22 mouse cellular contexts compared by ENCODE assay signal in genomic region chr3:34072726-34073125, GRCm38 (mm10). TPM values are rescaled to one million over a fixed set of nuclear protein-coding genes. Genes with fewer than 3 reads are reported as not detected.
A peak's percentile ranks its signal among the peaks of the same experiment; 100 is the strongest.
DNase-seq lines count a peak whose midpoint lies in the region; ATAC-seq and TF ChIP-seq lines count a peak whose summit lies in the region.
"Had no signal": no experiment of that assay in that cellular context is flagged by ENCODE, and none has a peak within 500 bp of the region (broad histone marks: within the 10 kb centered on the region; RNA-seq: fewer than 3 reads in every experiment).

No protein-coding gene starts in this region.

- H3K4me2 ChIP-seq in kidney, embryonic 14.5 days (replicated peaks; ENCODE audit: low read depth, low read length) = no peak overlapping the region
- H3K4me2 ChIP-seq: embryonic facial prominence, embryonic 13.5 days; embryonic facial prominence, embryonic 15.5 days; forebrain, embryonic 12.5 days had no signal

- no peak overlapping the region for H3K9ac ChIP-seq in kidney, embryonic 14.5 days (ENCODE audit: low read depth, low read length)
- H3K9ac ChIP-seq: embryonic facial prominence, embryonic 13.5 days; embryonic facial prominence, embryonic 15.5 days; forebrain, embryonic 12.5 days had no signal

- TF ChIP-seq POLR2A in kidney, adult 2 months (IDR thresholded peaks at IDR 0.05; ENCODE audit: low read depth, low read length) = no peak

- H3K27ac ChIP-seq in kidney, adult 2 months (ENCODE audit: insufficient read depth, low read depth, low read length) = no peak overlapping the region
- H3K27ac ChIP-seq in kidney, embryonic 14.5 days (ENCODE audit: low read depth, low read length) = no peak overlapping the region
- H3K27ac ChIP-seq: embryonic facial prominence, embryonic 13.5 days; embryonic facial prominence, embryonic 15.5 days; forebrain, embryonic 10.5 days; forebrain, embryonic 12.5 days had no signal

- no peak for TF ChIP-seq CTCF in kidney, adult 2 months (conservative IDR thresholded peaks at IDR 0.05; ENCODE audit: insufficient read depth, insufficient read length, low read depth, low read length)

- H3K9me3 ChIP-seq in kidney, embryonic 14.5 days (ENCODE audit: control insufficient read depth, low read length) = no peaks in the 10 kb centered on the region
- H3K9me3 ChIP-seq: embryonic facial prominence, embryonic 13.5 days; embryonic facial prominence, embryonic 15.5 days; forebrain, embryonic 10.5 days; forebrain, embryonic 12.5 days had no signal

- no peak for ATAC-seq in kidney, embryonic 14.5 days (ENCODE audit: low FRiP score, low TSS enrichment)
- ATAC-seq: forebrain, embryonic 14.5 days had no signal

- peaks cover 2% of the 10 kb centered on the region; the same call in 1 of the 2 replicates for H3K36me3 ChIP-seq in kidney, adult 2 months (ENCODE audit: control insufficient read depth, insufficient read depth, low read length)
- H3K36me3 ChIP-seq in kidney, embryonic 14.5 days (ENCODE audit: control insufficient read depth, insufficient read depth, low read length) = peaks cover 57% of the 10 kb centered on the region

- peak; percentile 51 for DNase-seq in kidney, adult 2 months
- DNase-seq in kidney, postnatal 36 days = peak; percentile 20 to 25
- DNase-seq in kidney, postnatal 4 days = no peak
- DNase-seq in yolk sac, embryonic 10.5 days (ENCODE audit: low spot score) = peak; percentile 23
- no peak for DNase-seq in heart, postnatal 4 days
- DNase-seq: adrenal gland, adult 2 months; adrenal gland, postnatal 10 days; adrenal gland, postnatal 25 days; cerebellum, adult 11 months; cerebellum, adult 18-20 months; cerebellum, adult 8-10 months; cerebellum, adult 9-11 months; cerebellum, postnatal 14 days; cerebellum, postnatal 36 days; embryo, embryonic 11 days had no signal

- H3K4me1 ChIP-seq in kidney, adult 2 months (ENCODE audit: control insufficient read depth, insufficient read depth, low read length) = peaks cover 6% of the 10 kb centered on the region; the same call in 1 of the 2 replicates
- H3K4me1 ChIP-seq in kidney, embryonic 14.5 days (ENCODE audit: control insufficient read depth, insufficient read depth, low read length) = no peaks in the 10 kb centered on the region
- H3K4me1 ChIP-seq: embryonic facial prominence, embryonic 13.5 days; embryonic facial prominence, embryonic 15.5 days; forebrain, embryonic 10.5 days; forebrain, embryonic 12.5 days had no signal

- WGBS in kidney, adult 2 months = 71% methylated on average over 6 of the region's 6 CpGs
- 93% methylated on average over 6 of the region's 6 CpGs for WGBS in kidney, embryonic 14.5 days

- no peaks in the 10 kb centered on the region for H3K27me3 ChIP-seq in kidney, adult 2 months (replicated peaks; ENCODE audit: control insufficient read depth, insufficient read depth, low read length)
- no peaks in the 10 kb centered on the region for H3K27me3 ChIP-seq in kidney, embryonic 14.5 days (ENCODE audit: control insufficient read depth, insufficient read depth, low read length)
- H3K27me3 ChIP-seq: embryonic facial prominence, embryonic 13.5 days; embryonic facial prominence, embryonic 15.5 days; forebrain, embryonic 12.5 days had no signal

- no peak overlapping the region for H3K4me3 ChIP-seq in kidney, adult 2 months (ENCODE audit: insufficient read depth, low read depth, low read length)
- H3K4me3 ChIP-seq in kidney, embryonic 14.5 days (ENCODE audit: low read length) = no peak overlapping the region
- H3K4me3 ChIP-seq: embryonic facial prominence, embryonic 13.5 days; embryonic facial prominence, embryonic 15.5 days; erythroblast, embryonic 14.5 days; forebrain, embryonic 10.5 days; forebrain, embryonic 12.5 days had no signal

RNA-seq across cellular contexts. Expression of gene Dnajc19, which starts 8.4 kb away (rescaled TPM):
- 135 and 216 TPM in 2 replicates for polyA plus RNA-seq in kidney, adult 2 months (2012; rRNA removed)
- polyA plus RNA-seq in kidney, embryonic 14.5 days (2014; fragmentation: Nextera tagmentation; extraction: Ambion mirVana) = 169 and 238 TPM in 2 replicates
- total RNA-seq in heart, postnatal 4 days (2021) = 100 to 1,000 TPM; 120 to 129 TPM

RNA-seq across cellular contexts. Expression of gene Fxr1, which starts 53.0 kb away (rescaled TPM):
- polyA plus RNA-seq in kidney, adult 2 months (2012; rRNA removed) = 11.4 and 18.0 TPM in 2 replicates
- polyA plus RNA-seq in kidney, embryonic 14.5 days (2014; fragmentation: Nextera tagmentation; extraction: Ambion mirVana) = 66.4 and 68.7 TPM in 2 replicates
- 100 to 1,000 TPM; 161 to 166 TPM for total RNA-seq in heart, postnatal 4 days (2021)

Comparison
In these comparisons a context has a peak if more than half of its experiments do, and no peak if none do; other contexts are left out.
1. DNase-seq: peak in kidney, adult 2 months (single experiment), kidney, postnatal 36 days (2 of 2) and yolk sac, embryonic 10.5 days (single experiment); none in kidney, postnatal 4 days (0 of 2) and heart, postnatal 4 days (single experiment).